Mouse (Mus musculus) cerebellum, adult 2 months (tissue): ENCODE measurements at regions not wholly inside any gene's neighbourhood (a gene's known extent, or its start where the extent isn't known, plus 50 kb on each side); places are given as distances from the start of the nearest gene placed in this dataset.

ENCODE experiments used
- DNase-seq, 2 experiments: peaks; one replicate each; pipeline ENCODE4 v3.0.0; 2021
- H3K27ac ChIP-seq: fragments of 200-500 bp; 2 replicates; pipeline ENCODE4 v1.5.1; 2012; ENCODE audit warnings: low read length, control low read depth, inconsistent platforms; ENCODE audit not compliant: insufficient read depth
- H3K27me3 ChIP-seq: fragments of 200-500 bp; 2 replicates; pipeline ENCODE4 v1.6.1; 2012; ENCODE audit warnings: inconsistent platforms, mild to moderate bottlenecking, low read length, moderate library complexity; ENCODE audit not compliant: control insufficient read depth, insufficient read depth
- H3K4me1 ChIP-seq: fragments of 200-500 bp; 2 replicates; pipeline ENCODE4 v1.6.1; 2011; ENCODE audit warnings: low read length; ENCODE audit not compliant: control insufficient read depth, insufficient read depth
- H3K4me3 ChIP-seq: fragments of 200-500 bp; replicated peaks from 2 replicates; pipeline ENCODE3; 2011; ENCODE audit warnings: mild to moderate bottlenecking, low read depth, low read length, control low read depth; ENCODE audit not compliant: insufficient read depth
- CTCF ChIP-seq: fragments of 200-500 bp; IDR thresholded peaks from 2 replicates; pipeline ENCODE4 v1.5.1; 2011; ENCODE audit warnings: low read depth, mild to moderate bottlenecking, control low read depth, low read length, moderate library complexity, borderline replicate concordance; ENCODE audit not compliant: insufficient read depth
- POLR2A ChIP-seq: fragments of 200-500 bp; IDR thresholded peaks from 2 replicates; pipeline ENCODE4 v1.6.1; 2011; ENCODE audit warnings: low read length, control low read depth, borderline replicate concordance; ENCODE audit not compliant: insufficient read depth
- WGBS: fragments of 180-500 bp; shearing (Covaris S2); methylation state at CpG from one replicate; pipeline ENCODE4 v1.1.7; 2018; 5-methylcytosine and 5-hydroxymethylcytosine counted together

GRCm38 (mm10) chr9:117711793-117712192 is 82.1 kb upstream of the Rbms3 start:
- no peaks in the 10 kb centered on the region for H3K4me1 ChIP-seq
- no peak for DNase-seq
- H3K27ac ChIP-seq, result no peak overlapping the region
- WGBS, result 82% methylated on average over 5 of the region's 5 CpGs
- no peaks in the 10 kb centered on the region for H3K27me3 ChIP-seq
- TF ChIP-seq POLR2A, result no peak
- no peak overlapping the region for H3K4me3 ChIP-seq

- Histone ChIP-seq H3K27ac (no peak overlapping the region), H3K4me1 (no peaks in the 10 kb centered on the region), H3K4me3 (no peak overlapping the region), H3K27me3 (no peaks in the 10 kb centered on the region)
- 94% methylated on average over 9 of the region's 9 CpGs for WGBS
- TF ChIP-seq CTCF (no peak), POLR2A (no peak)
- no peak for DNase-seq
Observed at GRCm38 (mm10) chr9:117710966-117711365, 81.3 kb upstream of the Rbms3 start.

- Histone ChIP-seq H3K27ac (no peak overlapping the region), H3K27me3 (no peaks in the 10 kb centered on the region), H3K4me1 (no peaks in the 10 kb centered on the region), H3K4me3 (no peak overlapping the region)
- no peak for DNase-seq
- WGBS, result 91% methylated on average over 13 of the region's 13 CpGs
- TF ChIP-seq CTCF, result no peak
- TF ChIP-seq POLR2A, result no peak
Observed at GRCm38 (mm10) chr9:117709677-117710076, 80.0 kb upstream of the Rbms3 start.

GRCm38 (mm10) chr9:117693001-117693400 is 63.3 kb upstream of the Rbms3 start:
- no peaks in the 10 kb centered on the region for H3K27me3 ChIP-seq
- WGBS, result 93% methylated on average over 8 of the region's 8 CpGs

GRCm38 (mm10) chr9:117692486-117692885 is 62.8 kb upstream of the Rbms3 start:
- H3K4me1 ChIP-seq, result no peaks in the 10 kb centered on the region
- no peak overlapping the region for H3K4me3 ChIP-seq
- TF ChIP-seq POLR2A (no peak), CTCF (no peak)
- WGBS, result 49% methylated on average over 9 of the region's 9 CpGs
- H3K27me3 ChIP-seq, result no peaks in the 10 kb centered on the region
- no peak for DNase-seq
- H3K27ac ChIP-seq, result no peak overlapping the region

More at GRCm38 (mm10) chr9:117693001-117693400, 63.3 kb upstream of the Rbms3 start:
- no peak for TF ChIP-seq POLR2A
- TF ChIP-seq CTCF, result no peak
- H3K4me3 ChIP-seq, result no peak overlapping the region
- H3K4me1 ChIP-seq, result no peaks in the 10 kb centered on the region
- DNase-seq, result no peak
- H3K27ac ChIP-seq, result no peak overlapping the region

GRCm38 (mm10) chr9:117689946-117690345 is 60.2 kb upstream of the Rbms3 start:
- WGBS, result 80% methylated on average over 4 of the region's 4 CpGs
- Histone ChIP-seq H3K4me3 (no peak overlapping the region), H3K27ac (no peak overlapping the region), H3K27me3 (no peaks in the 10 kb centered on the region), H3K4me1 (no peaks in the 10 kb centered on the region)
- TF ChIP-seq CTCF, result no peak
- TF ChIP-seq POLR2A, result no peak
- DNase-seq, result no peak
